Mouse (Mus musculus): ENCODE measurements around the gene 1700001P01Rik.

DNA sequence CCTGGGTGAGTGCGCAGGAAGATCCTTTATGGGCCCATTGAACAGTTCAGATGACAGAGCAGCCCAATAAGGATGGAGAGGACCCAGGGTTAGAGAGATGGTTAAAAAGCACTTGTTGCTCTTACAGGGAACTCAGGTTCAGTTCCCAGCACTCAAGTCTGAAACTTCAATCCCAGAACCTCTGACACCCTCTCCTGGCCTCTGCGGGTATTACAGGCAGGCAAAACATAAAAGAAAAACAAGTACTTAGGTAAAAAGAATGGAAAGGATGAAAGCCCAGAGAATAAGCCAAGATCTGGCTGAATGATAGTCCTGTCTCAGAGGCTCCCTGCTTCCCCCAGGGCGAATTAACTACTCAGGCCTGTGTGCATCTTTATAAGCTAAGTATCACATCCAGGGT is 36.6 kb downstream of the 1700001P01Rik start:
- TF ChIP-seq POLR2A (IDR thresholded peaks at IDR 0.05; ENCODE audit: low read depth, low read length) (no peak), CTCF (IDR thresholded peaks at IDR 0.05; ENCODE audit: extremely low read depth, insufficient read length, insufficient replicate concordance, low read depth, low read length) (no peak)

Data from small intestine, adult 2 months (tissue).